Mouse (Mus musculus): ENCODE results near the gene Ndfip2.

DNA sequence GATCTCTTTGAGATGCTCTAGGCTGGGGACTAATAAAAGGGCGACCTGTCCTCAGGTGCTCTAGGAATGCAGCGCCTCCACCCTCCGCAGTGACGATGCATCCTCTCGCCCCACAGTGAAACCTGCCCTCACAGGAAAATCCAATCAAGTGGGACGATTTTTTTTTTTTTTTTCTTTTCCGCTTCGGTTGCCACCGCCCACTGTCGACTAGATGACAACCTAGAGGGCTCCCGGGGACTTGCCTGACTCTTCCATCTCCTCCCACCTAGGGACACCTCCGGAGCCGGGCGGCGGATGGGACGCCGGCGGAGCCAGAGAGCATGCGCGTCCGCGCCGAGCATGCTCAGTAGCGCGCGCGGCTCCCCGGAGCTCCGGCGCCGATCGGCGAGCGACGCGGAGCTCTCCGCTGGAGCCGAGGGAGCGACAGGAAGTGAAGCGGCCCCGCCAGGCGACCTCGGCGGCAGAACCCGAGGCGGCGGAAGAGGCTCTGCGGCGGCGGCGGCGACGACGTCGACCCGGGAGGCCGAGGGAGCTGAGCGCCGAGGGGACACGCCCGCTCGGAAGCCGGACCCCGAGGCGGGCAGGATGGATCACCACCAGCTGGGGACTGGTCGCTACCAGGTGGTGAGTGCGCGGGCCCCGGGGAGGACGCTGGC is at the start of gene Ndfip2:
- TF ChIP-seq CTCF (IDR thresholded peaks at IDR 0.05; ENCODE audit: low read depth, low read length), result no peak
- no peak for TF ChIP-seq POLR2A (IDR thresholded peaks at IDR 0.05; ENCODE audit: insufficient read depth, low read length)
- no peak for TF ChIP-seq EP300 (IDR thresholded peaks at IDR 0.05; ENCODE audit: insufficient read depth, low read depth, low read length)

Data from ES-Bruce4 (cell line).